Mouse (Mus musculus) lung, postnatal 0 days (tissue): ENCODE data around the gene Tie1. TPM values are rescaled to one million over a fixed set of nuclear protein-coding genes. Genes with fewer than 3 reads are reported as not detected.

ENCODE experiments used
- ATAC-seq: fragments of 200-750 bp; cut with Nextera tagmentation; 2 replicates; pipeline ENCODE4 v1.8.0; 2017; ENCODE audit warnings: moderate library complexity
- DNase-seq: peaks from one replicate; pipeline ENCODE4 v3.0.0-alpha.2; 2016; ENCODE audit warnings: low spot score
- H3K27ac ChIP-seq: fragments of 300-500 bp; sonication (generic); 2 replicates; pipeline ENCODE4 v1.5.1; 2014; ENCODE audit warnings: antibody characterized with exemption, mild to moderate bottlenecking, low read length, mixed read lengths
- H3K27me3 ChIP-seq: fragments of 300-500 bp; sonication (generic); replicated peaks from 2 replicates; pipeline ENCODE4 v1.6.1; 2014; ENCODE audit warnings: low read length, mixed read lengths; ENCODE audit not compliant: insufficient read depth
- H3K36me3 ChIP-seq: fragments of 300-500 bp; sonication (generic); 2 replicates; pipeline ENCODE4 v1.6.1; 2014; ENCODE audit warnings: low read length, mixed read lengths; ENCODE audit not compliant: insufficient read depth
- H3K4me1 ChIP-seq: fragments of 300-500 bp; sonication (generic); 2 replicates; pipeline ENCODE4 v1.6.1; 2014; ENCODE audit warnings: antibody characterized with exemption, low read depth, low read length, mixed read lengths; ENCODE audit not compliant: insufficient read depth
- H3K4me2 ChIP-seq: fragments of 300-500 bp; sonication (generic); replicated peaks from 2 replicates; pipeline ENCODE4 v1.6.1; 2014; ENCODE audit warnings: low read depth, mild to moderate bottlenecking, low read length, moderate library complexity, mixed read lengths
- H3K4me3 ChIP-seq: fragments of 300-500 bp; sonication (generic); 2 replicates; pipeline ENCODE4 v1.5.1; 2014; ENCODE audit warnings: low read depth, low read length
- H3K9ac ChIP-seq: fragments of 300-500 bp; sonication (generic); replicated peaks from 2 replicates; pipeline ENCODE4 v1.6.1; 2014; ENCODE audit warnings: low read depth, mild to moderate bottlenecking
- H3K9me3 ChIP-seq: fragments of 300-500 bp; sonication (generic); 2 replicates; pipeline ENCODE4 v1.6.1; 2016; ENCODE audit warnings: low read length, mixed read lengths
- CTCF ChIP-seq: IDR thresholded peaks from 2 replicates; pipeline ENCODE4 v1.5.1; 2016; ENCODE audit warnings: antibody characterized with exemption, mild to moderate bottlenecking
- EP300 ChIP-seq: IDR thresholded peaks from 2 replicates; pipeline ENCODE4 v1.6.1; 2016; ENCODE audit warnings: antibody characterized with exemption, mild to moderate bottlenecking, control low read depth
- WGBS: fragments of 180-500 bp; shearing (Covaris S2); extraction: QIAGEN DNeasy Blood & Tissue Kit; methylation state at CpG from one replicate; pipeline ENCODE4 v1.1.7; 2014; 5-methylcytosine and 5-hydroxymethylcytosine counted together
- polyA plus RNA-seq: library from polyadenylated mRNA; unstranded; fragments of >200 nt; fragmentation: Nextera tagmentation; extraction: Ambion mirVana; gene quantifications from 2 replicates; pipeline ENCODE4 v1.2.1, GENCODE M21; 2015

Tie1 gene
- polyA plus RNA-seq, result 108 and 119 TPM in 2 replicates

DNA sequence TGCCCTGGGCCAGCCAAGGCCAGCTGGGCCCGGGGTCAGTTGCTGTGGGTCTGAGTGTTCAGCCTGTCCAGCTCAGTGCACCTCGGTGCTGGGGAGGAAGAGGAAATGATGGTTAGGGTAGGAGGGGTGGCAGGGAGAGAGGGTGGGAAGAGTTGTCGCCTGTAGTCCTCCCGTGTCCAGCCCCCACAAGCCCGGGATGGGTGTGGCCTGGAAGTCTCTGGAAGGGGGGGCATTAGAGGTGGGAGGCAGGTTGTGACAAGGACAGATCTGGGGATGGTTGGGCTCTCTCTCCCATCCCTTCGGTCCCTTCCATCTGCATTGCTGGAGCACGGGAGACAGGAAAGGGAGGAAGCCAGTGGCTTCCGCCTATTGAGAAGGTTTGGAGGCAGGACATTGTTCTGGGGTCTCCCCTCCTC is at the start of gene Tie1:
Gene Tie1 (minus strand): TSS at position 345 of the 416 bp plus-strand sequence.
- ATAC-seq, result peak; percentile 98
- Histone ChIP-seq H3K4me2 (peak within 1 kb of the TSS; percentile 29), H3K27ac (peak within 1 kb of the TSS; percentile 57; the same call in 1 of the 2 replicates), H3K4me1 (no peaks in the 10 kb centered on the region), H3K4me3 (peak within 1 kb of the TSS; percentile 19), H3K27me3 (no peaks in the 10 kb centered on the region), H3K9me3 (no peaks in the 10 kb centered on the region), H3K9ac (no peak within 1 kb of the TSS), H3K36me3 (no peaks in the 10 kb centered on the region)
- DNase-seq, result peak; percentile 89
- 50% methylated on average over 8 of the region's 8 CpGs for WGBS
- TF ChIP-seq CTCF, result no peak
- peak; percentile 70; the same call in 1 of the 2 replicates for TF ChIP-seq EP300

DNA sequence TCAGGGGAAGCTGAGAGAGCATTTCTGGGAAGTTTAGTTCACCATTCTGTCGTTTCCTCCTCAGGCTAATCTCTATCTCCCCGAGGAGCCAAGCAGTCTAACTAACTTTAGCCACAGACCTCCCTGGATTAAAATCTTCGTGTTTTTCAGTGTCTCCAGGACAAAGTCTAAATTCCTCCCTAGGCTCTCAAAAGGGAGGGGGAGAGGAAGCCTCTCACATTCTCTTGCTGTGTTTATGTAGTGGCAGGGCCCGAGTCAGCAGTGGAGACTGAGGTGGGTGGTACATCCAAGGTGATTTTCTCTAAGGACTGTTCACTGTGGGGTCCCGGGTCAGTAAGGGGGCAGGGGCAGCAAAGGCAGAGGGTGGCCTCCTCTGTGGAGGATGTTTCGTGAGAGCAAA is 47.9 kb upstream of the Tie1 start:
- Histone ChIP-seq H3K4me3 (no peak overlapping the region), H3K36me3 (no peaks in the 10 kb centered on the region), H3K4me2 (no peak overlapping the region), H3K9me3 (no peaks in the 10 kb centered on the region), H3K9ac (no peak overlapping the region), H3K27me3 (no peaks in the 10 kb centered on the region), H3K27ac (no peak overlapping the region), H3K4me1 (no peaks in the 10 kb centered on the region)
- no peak for DNase-seq
- no peak for ATAC-seq
- 33% methylated on average over 6 of the region's 6 CpGs for WGBS
- TF ChIP-seq CTCF, result no peak
- TF ChIP-seq EP300, result no peak

DNA sequence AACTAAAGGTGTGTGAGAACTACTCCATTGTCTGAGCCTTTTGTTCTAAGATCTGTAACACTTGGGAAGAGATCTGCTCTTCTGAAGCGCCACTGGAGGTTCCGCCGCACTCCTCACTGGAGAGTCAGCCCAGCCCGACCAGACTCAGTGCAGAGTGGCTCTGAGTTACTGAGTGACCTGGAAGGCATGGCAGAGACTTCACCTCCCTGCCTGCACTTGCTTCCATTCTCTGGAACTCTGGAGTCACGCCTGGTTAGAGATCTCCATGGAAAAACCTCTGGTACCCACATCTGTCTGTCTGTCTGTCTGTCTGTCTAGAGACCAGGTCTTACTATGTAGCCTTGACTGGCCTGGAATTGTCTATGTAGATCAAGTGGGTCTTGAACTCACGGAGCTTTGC is 45.7 kb upstream of the Tie1 start:
- no peaks in the 10 kb centered on the region for H3K36me3 ChIP-seq
- no peak for DNase-seq
- 75% methylated on average over 6 of the region's 6 CpGs for WGBS
- no peak overlapping the region for H3K4me2 ChIP-seq
- TF ChIP-seq EP300 (no peak), CTCF (no peak)
- H3K27ac ChIP-seq, result no peak overlapping the region
- H3K27me3 ChIP-seq, result no peaks in the 10 kb centered on the region
- H3K9me3 ChIP-seq, result no peaks in the 10 kb centered on the region
- H3K4me3 ChIP-seq, result no peak overlapping the region
- no peak overlapping the region for H3K9ac ChIP-seq
- ATAC-seq, result no peak
- H3K4me1 ChIP-seq, result no peaks in the 10 kb centered on the region

DNA sequence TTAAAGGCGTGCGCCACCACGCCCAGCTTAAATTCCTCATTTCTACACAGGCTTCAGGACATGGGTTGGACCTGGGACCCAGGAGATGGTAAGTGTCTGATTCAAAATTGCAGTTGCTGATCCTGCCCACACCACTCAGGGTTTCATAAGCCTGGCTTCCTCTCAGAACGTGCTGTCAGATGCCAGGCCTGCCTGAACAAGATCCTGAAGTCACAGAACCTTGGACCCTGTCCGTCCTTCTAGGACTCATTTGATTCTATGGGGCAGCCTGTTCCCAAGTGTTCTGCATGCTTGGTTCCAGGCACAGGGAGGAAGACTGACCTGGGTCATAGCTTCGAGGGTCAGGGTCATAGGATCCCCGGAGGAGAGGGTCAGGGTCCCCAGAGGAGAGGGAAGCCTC is 43.7 kb upstream of the Tie1 start:
- Histone ChIP-seq H3K27ac (no peak overlapping the region), H3K9ac (no peak overlapping the region), H3K4me3 (no peak overlapping the region), H3K27me3 (no peaks in the 10 kb centered on the region), H3K9me3 (no peaks in the 10 kb centered on the region), H3K4me1 (no peaks in the 10 kb centered on the region), H3K4me2 (no peak overlapping the region), H3K36me3 (no peaks in the 10 kb centered on the region)
- TF ChIP-seq CTCF (no peak), EP300 (no peak)
- 76% methylated on average over 7 of the region's 7 CpGs for WGBS
- ATAC-seq (no peak), DNase-seq (no peak)

DNA sequence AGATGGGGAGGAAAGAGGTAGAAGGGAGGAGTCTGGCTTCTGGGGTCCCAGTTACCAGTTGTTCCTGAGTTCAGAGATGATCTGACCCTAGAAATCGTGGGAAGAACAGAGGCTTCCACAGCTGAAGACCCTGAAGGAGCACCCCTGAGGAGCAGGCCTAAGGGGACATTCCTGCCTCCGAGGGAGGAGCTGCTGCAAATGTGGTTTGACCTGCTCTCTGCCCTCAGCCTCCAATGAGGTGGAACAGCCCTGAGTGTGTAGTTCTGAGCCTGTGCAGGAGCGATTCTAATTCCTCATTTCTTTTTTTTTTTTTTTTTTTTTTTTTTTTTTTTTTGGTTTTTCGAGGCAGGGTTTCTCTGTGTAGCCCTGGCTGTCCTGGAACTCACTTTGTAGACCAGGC is 43.3 kb upstream of the Tie1 start:
- Histone ChIP-seq H3K9me3 (no peaks in the 10 kb centered on the region), H3K9ac (no peak overlapping the region), H3K27me3 (no peaks in the 10 kb centered on the region), H3K27ac (no peak overlapping the region), H3K4me3 (no peak overlapping the region), H3K4me1 (no peaks in the 10 kb centered on the region), H3K4me2 (no peak overlapping the region), H3K36me3 (no peaks in the 10 kb centered on the region)
- no peak for ATAC-seq
- DNase-seq, result no peak
- WGBS, result 62% methylated on average over 3 of the region's 4 CpGs
- TF ChIP-seq CTCF (no peak), EP300 (no peak)

DNA sequence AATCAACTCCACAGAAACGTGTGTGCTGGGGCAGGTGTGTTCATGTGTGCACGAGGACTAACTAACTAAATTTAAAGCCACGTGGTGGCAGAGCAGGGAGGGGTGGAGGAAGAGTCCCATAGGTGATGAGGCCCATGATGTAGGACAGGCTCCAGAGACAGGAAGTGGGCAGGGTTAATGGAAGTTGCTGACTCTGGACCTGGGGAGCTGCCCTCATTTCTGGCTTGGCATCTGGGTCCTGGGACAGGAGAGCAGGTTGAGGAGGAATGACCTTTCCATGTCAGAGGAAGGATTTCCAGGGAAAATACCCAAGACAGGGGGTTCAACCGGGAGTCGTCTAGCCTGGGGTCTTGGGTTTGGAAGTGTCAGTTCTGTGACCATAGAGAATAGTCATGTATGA is 42.8 kb upstream of the Tie1 start:
- Histone ChIP-seq H3K4me2 (no peak overlapping the region), H3K27me3 (no peaks in the 10 kb centered on the region), H3K36me3 (no peaks in the 10 kb centered on the region), H3K4me3 (no peak overlapping the region), H3K9me3 (no peaks in the 10 kb centered on the region), H3K27ac (no peak overlapping the region), H3K4me1 (0 out of 2 replicates have a peak, but pooled peaks cover 1% of the 10 kb centered on the region), H3K9ac (no peak overlapping the region)
- ATAC-seq (no peak), DNase-seq (no peak)
- WGBS, result 72% methylated on average over 5 of the region's 5 CpGs
- no peak for TF ChIP-seq CTCF
- TF ChIP-seq EP300, result no peak

DNA sequence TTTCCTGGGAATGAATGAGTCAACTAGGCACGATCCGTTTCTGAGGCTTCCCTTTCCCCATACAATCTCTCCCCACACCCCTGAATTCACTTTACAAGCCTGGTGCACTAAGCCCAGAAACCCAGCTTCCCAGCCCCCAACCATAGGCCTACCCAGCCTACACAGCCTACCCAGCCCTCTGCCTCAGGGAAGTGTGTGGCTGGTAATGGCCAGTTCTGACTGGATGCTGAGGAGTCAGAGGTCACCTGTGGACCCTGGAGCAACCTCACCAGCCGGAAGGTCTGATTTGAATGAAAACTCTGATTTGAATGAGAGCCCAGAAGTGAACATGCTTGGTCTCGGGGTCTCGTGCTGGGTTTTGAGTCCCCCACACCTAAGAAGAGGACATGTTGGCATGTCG is 37.9 kb upstream of the Tie1 start:
- DNase-seq (no peak), ATAC-seq (no peak)
- Histone ChIP-seq H3K9ac (no peak overlapping the region), H3K36me3 (no peaks in the 10 kb centered on the region), H3K4me2 (peak overlapping the region; percentile 50), H3K9me3 (no peaks in the 10 kb centered on the region), H3K4me1 (0 out of 2 replicates have a peak, but pooled peaks cover 2% of the 10 kb centered on the region), H3K27ac (no peak overlapping the region), H3K27me3 (no peaks in the 10 kb centered on the region), H3K4me3 (no peak overlapping the region)
- TF ChIP-seq CTCF (no peak), EP300 (no peak)
- WGBS, result 80% methylated on average over 6 of the region's 6 CpGs
